Mouse (Mus musculus) embryo, embryonic 10.5 days (tissue): ENCODE results near the gene Slc27a2.
A peak's percentile ranks its signal among the peaks of the same experiment; 100 is the strongest.
"Not testable (repeated sequence)": the region's sequence is repeated elsewhere in the genome, so short reads cannot be mapped to it uniquely, and the experiment has no call there.

Experiments used
- DNase-seq: peaks from one replicate; pipeline ENCODE4 v3.0.0-alpha.2; 2015; ENCODE audit warnings: low spot score

Gene Slc27a2

DNA sequence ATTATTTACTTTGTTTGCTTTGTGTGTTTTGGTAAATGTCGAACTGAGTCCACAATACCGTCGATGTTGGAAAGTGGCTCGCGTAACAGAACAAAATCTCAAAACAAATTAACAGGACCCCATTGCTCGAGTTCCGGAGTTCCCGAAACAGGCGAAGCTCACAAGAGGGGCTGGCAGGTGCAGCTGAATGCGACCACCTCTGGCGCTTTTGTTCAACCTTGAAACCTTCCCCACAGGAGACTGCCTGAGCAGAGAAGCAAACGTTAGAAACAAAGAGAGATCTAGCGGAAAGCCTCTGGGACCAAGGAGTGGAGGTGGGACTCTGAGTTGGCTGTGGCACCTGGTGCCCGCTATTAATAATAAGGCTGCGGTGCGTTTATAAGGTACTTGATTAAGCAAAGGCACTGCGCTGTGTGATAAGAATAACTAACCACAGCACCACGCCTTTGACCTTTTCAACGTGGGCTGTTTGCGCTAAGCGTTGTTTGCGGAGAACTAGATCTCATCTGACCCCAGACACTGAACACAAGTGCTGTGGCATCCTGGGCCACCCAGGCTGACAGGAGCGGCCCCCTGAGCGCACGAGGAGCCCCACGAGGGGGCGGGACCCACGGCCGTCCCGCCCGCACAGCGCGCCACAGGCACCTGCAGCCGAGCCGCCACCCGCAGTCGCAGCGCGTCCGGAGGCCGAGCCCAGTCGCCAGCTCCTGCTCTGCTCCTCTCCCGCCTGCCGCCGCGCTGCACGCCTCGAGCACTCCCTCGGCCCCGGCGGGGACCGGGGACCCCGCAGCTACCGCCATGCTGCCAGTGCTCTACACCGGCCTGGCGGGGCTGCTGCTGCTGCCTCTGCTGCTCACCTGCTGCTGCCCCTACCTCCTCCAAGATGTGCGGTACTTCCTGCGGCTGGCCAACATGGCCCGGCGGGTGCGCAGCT lies at the start of gene Slc27a2:
Slc27a2 (plus strand) TSS at position 51 of the 934 bp plus-strand sequence.
- DNase-seq: peak; percentile 41

DNA sequence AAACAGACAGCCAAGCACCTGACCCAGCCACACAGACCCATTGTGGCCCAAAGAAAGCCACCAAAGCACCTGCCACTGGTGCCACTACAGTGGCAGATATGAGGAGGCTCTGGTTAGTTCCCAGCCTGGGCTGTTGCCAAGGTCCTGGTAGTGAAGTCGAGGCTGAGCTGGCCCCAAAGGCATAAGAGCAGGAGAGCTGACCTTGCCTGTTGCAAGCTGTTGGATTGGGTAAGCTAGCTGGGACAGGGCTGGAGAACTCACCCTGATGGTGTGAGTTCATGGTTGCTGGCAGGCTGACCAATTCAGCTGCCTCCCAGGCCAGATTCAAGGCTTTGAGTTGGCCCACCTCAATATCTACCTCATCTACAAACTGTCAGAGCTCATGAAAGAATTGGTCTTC lies 47.1 kb upstream of the Slc27a2 start:
- no peak for DNase-seq

DNA sequence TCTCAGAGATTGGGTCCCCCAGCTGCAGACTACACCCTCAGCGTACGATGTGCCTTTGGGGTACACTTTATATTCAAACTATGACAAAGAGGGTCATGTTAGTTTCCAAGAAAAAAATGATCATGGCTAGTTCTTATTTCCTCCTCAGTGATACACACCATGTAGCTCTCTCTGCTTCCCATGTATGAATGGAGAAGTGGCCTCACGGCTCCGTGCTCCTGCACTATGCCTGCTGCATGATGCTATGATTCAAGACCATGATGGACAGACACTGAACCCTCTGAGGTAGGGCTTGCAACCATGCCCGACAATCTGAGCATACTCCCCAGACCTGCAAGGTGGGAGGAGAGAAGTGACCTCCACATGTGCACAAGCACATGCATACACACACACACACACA lies 44.7 kb upstream of the Slc27a2 start:
- no peak for DNase-seq

DNA sequence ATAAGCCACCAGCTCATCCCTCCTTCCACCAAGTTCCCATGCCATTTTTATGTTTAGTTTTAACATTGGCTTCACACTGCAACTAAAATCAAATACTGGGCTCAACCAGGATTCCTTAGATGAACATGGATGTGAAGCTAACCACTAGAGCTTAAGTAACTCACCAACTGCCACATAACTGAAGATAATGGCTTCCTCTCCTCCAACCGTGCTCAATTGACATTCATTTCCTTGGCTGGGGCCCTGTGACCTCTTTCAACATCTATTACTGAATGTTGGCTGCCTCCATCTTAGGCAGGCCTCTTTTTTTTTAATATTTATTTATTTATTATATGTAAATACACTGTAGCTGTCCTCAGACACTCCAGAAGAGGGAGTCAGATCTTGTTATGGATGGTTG lies 44.0 kb upstream of the Slc27a2 start:
- no peak for DNase-seq

DNA sequence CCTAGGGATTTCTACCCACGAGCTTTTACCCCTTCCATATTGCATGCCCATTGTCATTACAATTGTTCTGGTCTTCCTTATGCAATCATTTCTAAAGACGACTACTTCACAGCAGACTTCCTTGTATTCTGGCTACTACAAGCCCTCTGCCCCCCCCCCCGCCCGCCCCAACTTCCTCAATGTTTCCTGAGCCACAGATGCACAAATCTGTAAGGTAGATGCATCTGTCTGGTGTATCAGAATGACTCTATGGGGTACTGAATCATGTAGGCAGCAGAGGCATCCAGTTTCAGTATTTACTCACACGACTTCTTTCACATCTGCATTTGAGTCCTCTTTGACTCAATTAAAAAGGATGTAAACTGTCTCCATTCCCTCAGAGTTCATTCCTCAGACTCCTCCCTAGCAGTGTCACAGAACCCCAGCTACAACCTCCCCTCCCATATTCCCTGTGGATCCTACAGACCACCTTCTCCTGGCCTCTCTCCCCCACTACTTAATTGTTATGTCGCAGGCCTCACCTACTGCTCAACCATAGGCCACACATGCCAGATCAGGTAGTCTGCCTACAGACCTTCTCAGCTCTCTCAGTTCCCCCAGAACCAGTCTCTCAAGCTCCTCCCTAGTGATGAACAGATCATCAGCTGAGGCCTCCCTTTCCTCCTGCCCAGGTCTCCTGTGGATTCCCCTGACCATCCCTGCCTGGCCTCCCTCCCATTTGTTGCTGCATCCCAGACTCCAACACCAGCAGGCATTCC lies 37.0 kb upstream of the Slc27a2 start:
- no peak for DNase-seq

DNA sequence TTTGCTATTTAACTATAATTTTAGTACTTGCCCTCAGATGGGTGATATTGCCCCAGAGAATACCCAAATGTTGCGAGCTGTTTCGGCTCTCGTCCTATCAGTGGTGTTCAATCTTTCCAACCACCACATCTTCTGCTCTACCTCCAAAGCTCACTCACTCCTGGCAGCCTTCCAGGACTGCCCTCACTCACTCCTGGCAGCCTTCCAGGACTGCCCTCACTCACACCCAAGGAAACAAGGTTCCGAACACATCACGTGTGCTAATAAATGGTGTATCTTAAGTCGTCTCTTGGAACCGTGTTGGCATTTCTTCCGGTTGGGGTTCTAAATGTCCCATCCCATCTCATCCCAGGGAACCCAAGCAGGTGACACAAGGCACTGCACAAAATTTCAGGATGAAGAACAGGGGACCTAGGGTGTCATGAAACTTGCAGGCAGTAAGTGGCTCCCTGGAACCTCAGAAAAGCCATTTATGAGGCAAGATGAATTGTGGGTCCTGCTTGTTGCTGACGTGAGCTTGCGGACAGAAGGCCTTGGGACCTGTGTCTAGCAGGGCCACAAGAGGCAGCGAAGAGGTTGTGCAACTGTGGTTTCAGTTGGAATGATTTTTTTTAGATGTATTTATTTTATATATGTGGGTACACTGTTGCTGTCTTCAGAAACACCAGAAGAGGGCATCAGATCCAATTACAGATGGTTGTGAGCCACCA lies 32.2 kb upstream of the Slc27a2 start:
- DNase-seq: no peak

DNA sequence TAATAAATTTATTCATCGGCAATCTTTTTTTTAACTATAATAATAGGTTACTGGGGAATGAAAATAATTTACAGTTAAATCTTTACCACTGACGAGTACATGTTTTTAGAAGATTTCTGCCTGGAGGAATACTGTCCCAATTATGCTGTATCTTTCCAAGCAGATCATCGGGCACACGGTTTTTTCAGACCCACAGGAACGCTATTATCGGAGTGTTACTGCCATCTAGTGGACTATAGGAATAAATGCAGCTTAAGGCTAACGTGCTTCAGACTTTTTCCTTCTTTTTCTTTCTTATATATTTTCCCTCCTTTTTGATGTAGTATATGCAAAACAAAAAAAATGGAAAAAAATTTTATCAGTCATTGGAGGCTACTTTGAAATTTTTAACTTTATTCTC lies 31.4 kb upstream of the Slc27a2 start:
- DNase-seq: peak; percentile 83

DNA sequence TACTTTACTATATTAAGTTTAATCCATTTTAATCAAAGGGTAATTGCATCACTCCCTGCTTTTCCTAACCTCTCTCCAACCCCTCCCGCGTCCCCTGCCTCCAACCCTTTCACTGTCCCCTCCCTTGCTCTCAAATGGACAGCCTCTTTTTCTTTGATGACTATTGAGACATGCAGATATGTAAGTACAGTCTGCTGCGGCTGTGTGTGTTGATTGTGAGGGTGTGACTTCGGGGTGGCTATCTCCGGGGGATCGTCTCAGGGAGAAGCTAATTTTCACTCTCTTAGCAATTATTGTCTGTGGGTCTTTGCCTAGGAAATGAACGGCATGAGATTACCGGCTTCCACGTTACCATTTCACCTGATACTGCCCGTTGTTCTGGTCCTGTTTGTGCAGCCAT lies 30.7 kb upstream of the Slc27a2 start:
- DNase-seq: no peak

DNA sequence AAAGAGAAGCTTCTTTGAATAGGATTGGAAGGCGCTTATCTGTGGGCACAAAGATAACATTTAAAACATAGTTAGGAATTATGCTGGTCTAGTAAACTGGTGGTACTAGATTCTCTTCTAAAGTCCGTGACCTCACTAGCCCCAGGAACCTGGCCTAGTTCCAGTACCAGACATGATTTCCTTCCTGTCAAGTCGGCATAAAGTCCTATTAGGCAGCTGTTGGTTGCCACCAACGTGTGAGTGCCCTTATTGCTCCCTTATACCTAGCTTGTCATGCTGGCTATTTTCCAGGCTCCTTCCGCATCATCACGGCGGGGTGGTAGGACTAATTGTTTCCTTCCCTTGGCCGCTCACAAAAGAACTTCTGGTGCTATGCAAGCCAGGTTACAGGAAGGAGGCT lies 30.2 kb upstream of the Slc27a2 start:
- DNase-seq: no peak

DNA sequence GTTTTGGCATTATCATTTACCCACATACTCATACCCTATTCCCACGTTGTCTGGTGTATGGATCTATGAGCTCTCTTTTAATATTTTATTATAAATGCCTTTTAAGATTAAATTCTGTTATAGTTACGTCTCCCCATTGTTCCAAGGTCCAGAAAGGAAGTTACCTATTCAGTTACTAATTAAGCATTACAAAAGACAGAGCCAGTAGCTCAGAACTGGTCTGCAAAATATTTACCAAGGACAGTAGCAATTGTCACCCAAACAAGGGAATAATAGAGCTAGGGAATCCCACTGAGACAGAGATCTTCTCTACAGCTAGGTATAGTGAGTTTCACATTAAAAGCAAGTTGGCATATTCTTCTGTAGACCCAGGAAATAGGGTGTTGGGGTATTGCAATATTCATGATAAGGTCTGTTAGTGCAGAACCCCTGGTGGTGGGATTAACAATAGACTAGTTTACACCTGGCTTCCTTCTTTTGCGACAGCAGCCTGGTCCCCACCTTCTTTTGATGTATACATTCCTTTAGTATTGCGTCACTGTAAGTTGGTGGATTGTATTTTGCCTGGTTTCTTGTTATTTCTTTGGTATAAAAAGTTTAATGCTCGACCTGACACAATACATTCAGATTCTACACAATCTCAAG lies 29.0 kb upstream of the Slc27a2 start:
- DNase-seq: not testable (repeated sequence)

DNA sequence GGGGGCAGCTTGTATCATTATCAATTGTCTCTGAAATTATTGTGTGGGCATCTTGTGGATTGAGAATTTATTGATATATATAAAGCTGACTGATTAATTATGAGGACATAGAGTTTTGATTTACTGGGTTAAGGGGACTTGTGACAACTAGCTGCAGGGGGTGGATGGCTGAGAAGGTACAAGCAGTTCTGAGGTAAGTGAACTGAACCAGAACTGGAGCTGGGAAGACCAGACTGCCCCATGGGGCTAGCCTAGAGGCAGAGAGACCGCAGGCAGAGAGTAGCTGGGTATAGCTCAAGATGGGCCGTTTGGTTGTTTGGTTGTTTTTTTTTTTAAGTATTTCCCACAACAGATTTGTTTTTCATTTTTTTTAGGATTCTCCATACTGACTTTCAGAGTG lies 27.9 kb upstream of the Slc27a2 start:
- no peak for DNase-seq

DNA sequence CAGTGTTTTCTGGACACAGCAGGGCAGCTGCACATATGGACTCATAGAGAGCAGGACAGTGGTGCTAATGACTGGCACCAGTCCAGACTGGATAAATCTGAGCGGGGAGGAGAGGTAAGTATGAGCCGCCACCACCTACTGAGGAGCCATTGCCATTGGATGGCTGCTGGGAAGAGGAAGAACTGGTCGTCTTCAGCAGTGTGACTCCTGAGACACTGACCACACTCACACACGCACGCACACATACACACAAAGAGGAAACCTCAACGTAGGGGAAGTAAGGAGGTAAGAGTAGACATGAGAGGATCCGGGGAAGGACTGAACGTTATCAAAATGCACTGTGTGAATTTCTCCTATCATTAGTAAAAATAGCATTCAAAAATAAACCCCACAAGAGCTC lies 24.7 kb upstream of the Slc27a2 start:
- no peak for DNase-seq

DNA sequence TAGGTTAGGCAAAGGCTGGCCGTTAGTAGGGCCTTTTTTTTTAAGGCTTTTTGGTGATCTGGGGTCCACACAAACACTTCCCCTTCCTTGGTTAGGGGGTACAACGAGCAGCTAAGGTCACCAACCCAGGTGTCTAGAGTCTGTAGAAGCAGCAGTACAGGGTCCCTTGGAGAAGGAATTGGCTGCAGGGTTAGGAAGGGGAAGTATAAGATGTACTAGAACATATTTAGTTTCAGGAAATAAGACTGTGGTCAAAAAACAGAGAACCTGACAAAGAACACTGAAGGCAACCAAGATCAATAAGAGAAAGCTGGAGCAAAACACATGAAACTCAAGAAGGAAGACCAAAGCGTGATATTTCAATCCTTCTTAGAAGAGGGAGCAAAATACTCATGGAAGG lies 21.6 kb upstream of the Slc27a2 start:
- no peak for DNase-seq

DNA sequence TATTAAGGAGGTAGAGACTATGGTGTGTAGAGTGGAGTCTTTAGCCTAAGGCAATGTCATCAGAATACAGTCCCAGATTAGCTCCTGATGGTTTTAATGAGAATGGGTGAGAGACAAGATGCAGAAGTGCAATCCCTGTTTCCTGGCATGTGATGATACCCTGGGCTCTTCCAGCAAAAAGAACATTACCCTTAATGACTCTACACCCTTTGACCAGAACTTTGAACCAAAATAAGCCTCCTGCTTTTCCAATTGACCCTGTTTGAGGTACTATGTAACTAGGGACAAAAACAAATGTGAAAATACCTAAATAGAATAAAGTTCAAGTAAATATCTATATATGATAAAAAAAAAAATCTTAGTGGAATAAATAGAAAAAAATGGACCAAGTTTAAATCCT lies 14.6 kb upstream of the Slc27a2 start:
- DNase-seq: no peak

DNA sequence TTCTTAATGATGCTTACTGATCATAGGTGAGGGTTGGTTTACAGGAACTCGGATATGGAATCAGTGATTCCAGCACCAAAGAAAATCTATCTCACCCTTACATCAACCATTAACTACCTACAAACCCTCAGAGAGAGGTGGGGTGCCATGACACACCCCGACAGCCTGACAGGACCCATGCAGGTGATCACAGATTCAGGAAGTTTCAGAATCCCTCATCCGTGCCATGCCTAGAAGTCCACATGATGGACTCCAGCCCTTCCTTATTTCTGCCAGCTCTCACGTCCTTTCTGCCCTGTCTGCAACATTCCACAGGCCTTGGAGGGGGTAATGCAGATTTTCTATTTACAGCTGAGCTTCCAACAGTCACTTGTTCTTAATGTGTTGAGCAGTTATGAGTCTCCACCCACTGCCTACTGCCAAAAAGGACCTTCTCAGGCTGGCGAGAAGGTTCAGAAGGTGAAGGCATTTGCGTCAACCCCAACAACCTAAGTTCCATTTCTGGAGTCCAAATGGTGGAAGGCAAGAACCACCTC lies 11.7 kb upstream of the Slc27a2 start:
- no peak for DNase-seq

DNA sequence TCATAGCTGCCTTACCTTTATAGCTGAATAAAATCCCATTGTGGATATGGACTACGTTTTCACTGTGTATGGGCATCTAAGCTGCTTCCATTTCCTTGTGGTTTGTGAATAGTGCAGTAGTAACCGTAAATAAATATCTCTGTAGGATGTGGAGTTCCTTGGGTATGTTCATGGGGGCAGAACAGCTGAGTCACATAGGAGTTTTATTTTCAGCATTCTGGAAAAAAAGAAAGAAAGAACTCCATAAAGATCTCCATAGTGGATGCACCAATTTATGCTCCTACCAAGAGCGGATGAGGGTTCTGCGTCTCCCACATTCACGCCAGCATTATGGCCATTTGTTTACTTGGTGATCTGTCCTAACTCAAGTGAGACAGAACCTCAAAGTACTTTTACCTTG lies 10.0 kb upstream of the Slc27a2 start:
- DNase-seq: no peak

DNA sequence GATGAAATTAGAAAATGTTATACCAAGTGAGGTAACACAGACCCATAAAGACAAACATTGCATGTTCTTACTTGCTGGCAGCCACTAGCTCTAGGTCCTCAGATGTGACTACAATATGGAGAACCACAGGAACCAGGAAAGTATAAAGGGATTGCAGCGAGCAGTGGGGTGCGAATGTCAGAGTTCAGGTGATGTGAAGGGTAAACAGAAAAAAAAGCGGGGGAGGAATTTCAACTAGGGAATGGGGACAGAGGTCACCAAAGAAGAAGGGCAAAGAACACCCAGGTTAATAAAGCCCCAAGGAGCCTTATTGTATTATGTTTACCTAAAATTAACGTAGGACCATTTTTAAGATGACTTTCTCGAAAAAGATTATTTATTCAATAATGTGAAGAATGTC lies 6.9 kb upstream of the Slc27a2 start:
- DNase-seq: no peak

DNA sequence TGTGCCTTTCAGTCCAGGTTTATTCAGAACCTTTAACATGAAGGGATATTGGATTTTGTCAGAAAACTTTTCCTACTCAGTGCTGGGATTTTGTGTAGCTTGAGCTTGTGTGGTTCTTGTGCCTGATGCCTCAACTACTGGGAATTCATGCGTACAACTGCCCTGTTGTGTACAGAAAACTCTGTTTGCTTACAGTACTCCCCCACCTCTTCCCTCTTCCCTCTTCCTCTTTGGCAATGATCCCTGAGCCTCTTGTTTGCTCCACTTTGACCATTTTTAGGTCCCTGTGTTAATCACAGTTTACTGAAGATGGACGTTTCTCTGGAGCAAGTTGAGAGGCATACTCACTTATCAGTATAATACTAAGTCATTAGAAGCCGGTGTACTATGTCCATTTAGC lies 5.8 kb upstream of the Slc27a2 start:
- DNase-seq: no peak

DNA sequence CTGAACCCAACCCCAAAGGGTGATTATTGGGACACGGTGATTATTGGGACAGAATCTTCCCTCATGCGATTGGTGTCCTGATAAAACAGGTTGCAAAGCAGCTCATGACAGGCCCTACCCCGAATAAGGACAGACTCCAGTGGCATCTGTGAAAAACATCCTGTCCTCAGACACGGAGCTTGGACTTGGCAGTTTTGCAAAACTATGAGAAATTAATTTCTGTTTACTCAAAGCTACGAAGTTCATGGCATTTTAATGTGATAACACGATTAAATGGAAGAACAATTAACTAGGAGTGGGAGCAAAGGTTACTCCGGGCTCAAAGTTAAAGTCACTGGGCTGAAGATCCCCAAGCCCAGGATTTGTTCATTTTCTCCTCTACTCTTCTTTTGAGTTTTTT lies 2.5 kb upstream of the Slc27a2 start:
- no peak for DNase-seq

DNA sequence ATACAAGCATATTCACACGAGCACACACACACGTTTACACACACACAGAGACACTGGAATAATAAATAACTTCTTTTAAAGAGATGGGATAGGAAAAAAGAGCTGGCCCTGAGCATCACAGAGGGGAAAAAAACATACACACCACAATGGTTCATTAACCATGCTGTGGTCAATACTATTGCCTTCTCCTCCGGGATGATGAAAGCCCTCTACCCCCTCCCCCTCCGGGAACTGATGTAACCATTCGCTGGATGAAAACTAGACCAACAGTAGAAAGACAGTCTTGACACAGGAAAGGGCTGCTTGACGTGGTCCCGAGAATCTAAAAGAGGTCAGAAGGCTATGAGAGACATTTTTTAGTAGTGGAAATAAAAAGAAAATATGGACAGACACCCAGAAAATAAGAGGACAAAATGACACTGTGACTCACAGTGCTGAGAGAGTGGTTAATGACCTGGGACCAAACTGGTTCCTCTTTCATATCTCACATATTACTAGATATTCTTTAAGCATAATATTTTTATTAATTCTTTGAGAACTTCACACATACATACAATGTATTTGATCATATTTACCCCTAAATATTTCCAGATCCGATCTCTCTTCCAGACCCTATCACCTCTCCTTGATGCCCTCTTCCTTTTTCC lies 840 bp upstream of the Slc27a2 start:
- DNase-seq: no peak

DNA sequence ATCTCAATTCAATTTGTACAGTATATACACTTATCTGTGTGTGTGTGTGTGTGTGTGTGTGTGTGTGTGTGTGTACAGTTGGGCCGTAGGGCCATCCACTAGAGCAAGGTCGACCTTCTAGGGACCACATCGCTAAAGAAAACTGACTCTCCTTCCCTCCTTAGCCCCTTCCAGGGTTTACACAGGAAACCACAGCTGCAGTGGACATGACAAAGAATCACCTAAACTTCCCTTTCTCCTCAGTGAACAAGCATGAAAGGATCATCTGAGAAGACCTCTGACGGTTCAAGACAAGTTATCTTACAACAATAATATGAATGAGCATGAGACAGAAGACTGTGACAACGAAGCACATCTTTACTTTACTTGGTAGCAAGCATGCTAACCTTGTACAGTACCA lies 311 bp upstream of the Slc27a2 start:
- peak; percentile 19 for DNase-seq

DNA sequence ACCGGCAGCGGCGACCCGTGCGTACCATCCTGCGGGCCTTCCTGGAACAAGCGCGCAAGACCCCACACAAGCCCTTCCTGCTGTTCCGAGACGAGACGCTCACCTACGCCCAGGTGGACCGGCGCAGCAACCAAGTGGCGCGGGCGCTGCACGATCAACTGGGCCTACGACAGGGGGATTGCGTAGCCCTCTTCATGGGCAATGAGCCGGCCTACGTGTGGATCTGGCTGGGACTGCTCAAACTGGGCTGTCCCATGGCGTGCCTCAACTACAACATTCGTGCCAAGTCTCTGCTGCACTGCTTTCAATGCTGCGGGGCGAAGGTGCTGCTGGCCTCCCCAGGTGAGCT lies 1.1 kb downstream of the Slc27a2 start:
- peak; percentile 13 for DNase-seq
